Mouse (Mus musculus) retina, embryonic 14.5 days (tissue): ENCODE data around the gene Gpr107.

Experiments used
- DNase-seq: peaks from one replicate; pipeline ENCODE4 v3.0.0-alpha.2; 2015; ENCODE audit warnings: low spot score

Gpr107 gene

GRCm38 (mm10) chr2:31201851-31202250, 49.7 kb downstream of the Gpr107 start:
- peak; percentile 34 for DNase-seq

GRCm38 (mm10) chr2:31202357-31202756, 50.2 kb downstream of the Gpr107 start:
- DNase-seq: no peak

- no peak for DNase-seq
Observed at GRCm38 (mm10) chr2:31202956-31203355, 50.8 kb downstream of the Gpr107 start.

GRCm38 (mm10) chr2:31204677-31205076, 52.6 kb downstream of the Gpr107 start:
- no peak for DNase-seq

- DNase-seq: no peak
Observed at GRCm38 (mm10) chr2:31206211-31206610, 54.1 kb downstream of the Gpr107 start.

- peak; percentile 28 for DNase-seq
Observed at GRCm38 (mm10) chr2:31206882-31207281, 54.8 kb downstream of the Gpr107 start.

GRCm38 (mm10) chr2:31208544-31209142, 56.5 kb downstream of the Gpr107 start:
- no peak for DNase-seq

GRCm38 (mm10) chr2:31209525-31209924, 57.4 kb downstream of the Gpr107 start:
- no peak for DNase-seq

GRCm38 (mm10) chr2:31210144-31210847, 58.2 kb downstream of the Gpr107 start:
- no peak for DNase-seq

GRCm38 (mm10) chr2:31211204-31211603, 59.1 kb downstream of the Gpr107 start:
- DNase-seq: no peak

- no peak for DNase-seq
Observed at GRCm38 (mm10) chr2:31214211-31214796, 62.2 kb downstream of the Gpr107 start.

- no peak for DNase-seq
Observed at GRCm38 (mm10) chr2:31218611-31219010, 66.5 kb downstream of the Gpr107 start.

- no peak for DNase-seq
Observed at GRCm38 (mm10) chr2:31219470-31219869, 67.4 kb downstream of the Gpr107 start.

GRCm38 (mm10) chr2:31220844-31221243, 68.7 kb downstream of the Gpr107 start:
- DNase-seq: no peak

- DNase-seq: no peak
Observed at GRCm38 (mm10) chr2:31221582-31221981, 69.5 kb downstream of the Gpr107 start.

- no peak for DNase-seq
Observed at GRCm38 (mm10) chr2:31228768-31229311, 76.7 kb downstream of the Gpr107 start.

GRCm38 (mm10) chr2:31239203-31239696, 87.1 kb downstream of the Gpr107 start:
- DNase-seq: peak; percentile 67

GRCm38 (mm10) chr2:31239833-31240232, 87.7 kb downstream of the Gpr107 start:
- DNase-seq: no peak

GRCm38 (mm10) chr2:31241639-31242038, 89.5 kb downstream of the Gpr107 start:
- DNase-seq: no peak

- DNase-seq: no peak
Observed at GRCm38 (mm10) chr2:31244216-31244615, 92.1 kb downstream of the Gpr107 start.

GRCm38 (mm10) chr2:31245051-31245450, 92.9 kb downstream of the Gpr107 start:
- DNase-seq: no peak

GRCm38 (mm10) chr2:31245491-31246141, 93.5 kb downstream of the Gpr107 start, which contains the start of gene Ncs1:
Ncs1 (plus strand) TSS chr2:31245823.
- DNase-seq: peak; percentile 76
